Mouse (Mus musculus) MEL (cell line): ENCODE results near the gene Nek2. TPM values are rescaled to one million over a fixed set of nuclear protein-coding genes. Genes with fewer than 3 reads are reported as not detected.

Experiments
- DNase-seq: peaks from one replicate; pipeline ENCODE4 v3.0.0; 2011; ENCODE audit warnings: low read depth, low spot score
- H3K27ac ChIP-seq: 2 replicates; pipeline ENCODE4 v1.5.1; 2012; ENCODE audit warnings: low read depth, mild to moderate bottlenecking, control low read depth, low read length, moderate library complexity; ENCODE audit not compliant: control insufficient read depth
- H3K27me3 ChIP-seq, 2 experiments: fragments of 150-350 bp in 1 of 2; sonication (generic) in 1 of 2; 2 replicates each; pipeline ENCODE4 v1.6.1; 2012; ENCODE audit warnings: low read length in 2 of 2, mild to moderate bottlenecking in 2 of 2, improper control_type of control experiment in 1 of 2, moderate library complexity in 1 of 2; ENCODE audit not compliant: insufficient read depth in 2 of 2, control insufficient read depth in 1 of 2
- H3K36me3 ChIP-seq, 2 experiments: 2 replicates each; pipeline ENCODE4 v1.6.1; 2012 to 2014; ENCODE audit warnings: low read length in 2 of 2, improper control_type of control experiment in 1 of 2, inconsistent platforms in 1 of 2, mild to moderate bottlenecking in 1 of 2; ENCODE audit not compliant: insufficient read depth in 2 of 2, control insufficient read depth in 1 of 2
- H3K4me1 ChIP-seq, 2 experiments: fragments of 150-350 bp in 1 of 2; sonication (generic) in 1 of 2; 2 replicates each; pipeline ENCODE4 v1.6.1; 2012; ENCODE audit warnings: low read length in 2 of 2, improper control_type of control experiment in 1 of 2, mild to moderate bottlenecking in 1 of 2; ENCODE audit not compliant: insufficient read depth in 2 of 2, control insufficient read depth in 1 of 2
- H3K4me3 ChIP-seq, 2 experiments: fragments of 150-350 bp in 1 of 2; sonication (generic) in 1 of 2; 2 replicates each; pipeline ENCODE4 v1.5.1; 2012; ENCODE audit warnings: low read depth in 2 of 2, low read length in 2 of 2, mild to moderate bottlenecking in 2 of 2, moderate library complexity in 2 of 2, control low read depth in 1 of 2, improper control_type of control experiment in 1 of 2; ENCODE audit not compliant: control insufficient read depth in 1 of 2, insufficient read depth in 1 of 2
- H3K79me2 ChIP-seq: 2 replicates; pipeline ENCODE4 v1.6.1; 2012; ENCODE audit warnings: mild to moderate bottlenecking, low read length, moderate library complexity; ENCODE audit not compliant: control insufficient read depth, poor library complexity, insufficient read depth
- H3K9ac ChIP-seq: 2 replicates; pipeline ENCODE4 v1.6.1; 2012; ENCODE audit warnings: low read depth, mild to moderate bottlenecking, control low read depth, low read length, moderate library complexity; ENCODE audit not compliant: control insufficient read depth, poor library complexity, severe bottlenecking
- H3K9me3 ChIP-seq: fragments of 150-350 bp; sonication (generic); replicated peaks from 2 replicates; pipeline ENCODE4 v1.6.1; 2012; ENCODE audit warnings: mild to moderate bottlenecking, low read length, improper control_type of control experiment, moderate library complexity; ENCODE audit not compliant: insufficient read depth
- BHLHE40 ChIP-seq: IDR thresholded peaks from 2 replicates; pipeline ENCODE4 v1.6.1; 2012; ENCODE audit warnings: low read depth, mild to moderate bottlenecking, inconsistent platforms, low read length, improper control_type of control experiment, borderline replicate concordance
- CHD1 ChIP-seq: IDR thresholded peaks from 2 replicates; pipeline ENCODE4 v1.6.1; 2012; ENCODE audit warnings: low read depth, mild to moderate bottlenecking, inconsistent platforms, low read length, improper control_type of control experiment
- CHD2 ChIP-seq: IDR thresholded peaks from 2 replicates; pipeline ENCODE4 v1.6.1; 2011; ENCODE audit warnings: low read length, improper control_type of control experiment
- E2F4 ChIP-seq: IDR thresholded peaks from 2 replicates; pipeline ENCODE4 v1.6.1; 2011; ENCODE audit warnings: low read depth, low read length, improper control_type of control experiment, borderline replicate concordance
- EP300 ChIP-seq, 2 experiments: IDR thresholded peaks; 2 replicates each; pipeline ENCODE4 v1.6.1; 2011; ENCODE audit warnings: improper control_type of control experiment in 2 of 2, low read length in 2 of 2, low read depth in 1 of 2, mild to moderate bottlenecking in 1 of 2
- ETS1 ChIP-seq: IDR thresholded peaks from 2 replicates; pipeline ENCODE4 v1.6.1; 2012; ENCODE audit warnings: low read depth, mild to moderate bottlenecking, inconsistent platforms, low read length, improper control_type of control experiment, moderate library complexity
- GABPA ChIP-seq: IDR thresholded peaks from 2 replicates; pipeline ENCODE4 v1.6.1; 2012; ENCODE audit warnings: low read depth, mild to moderate bottlenecking, inconsistent platforms, low read length, improper control_type of control experiment, moderate library complexity
- HCFC1 ChIP-seq: IDR thresholded peaks from 2 replicates; pipeline ENCODE4 v1.6.1; 2012; ENCODE audit warnings: low read depth, mild to moderate bottlenecking, inconsistent platforms, low read length, improper control_type of control experiment, moderate library complexity
- JUND ChIP-seq: IDR thresholded peaks from 2 replicates; pipeline ENCODE4 v1.6.1; 2011; ENCODE audit warnings: low read depth, mild to moderate bottlenecking, improper control_type of control experiment, low read length
- MAFK ChIP-seq: IDR thresholded peaks from 2 replicates; pipeline ENCODE4 v1.6.1; 2011; ENCODE audit warnings: low read depth, mild to moderate bottlenecking, low read length, improper control_type of control experiment, borderline replicate concordance
- MAX ChIP-seq: IDR thresholded peaks from 2 replicates; pipeline ENCODE4 v1.6.1; 2011; ENCODE audit warnings: low read length, improper control_type of control experiment
- MEF2A ChIP-seq: IDR thresholded peaks from 2 replicates; pipeline ENCODE4 v1.6.1; 2014; ENCODE audit warnings: low read depth, mild to moderate bottlenecking, inconsistent platforms, low read length, improper control_type of control experiment; ENCODE audit not compliant: poor library complexity, insufficient replicate concordance, severe bottlenecking; ENCODE audit errors: extremely low read depth
- MXI1 ChIP-seq: IDR thresholded peaks from 2 replicates; pipeline ENCODE4 v1.6.1; 2011; ENCODE audit warnings: mild to moderate bottlenecking, low read depth, low read length, improper control_type of control experiment
- MYB ChIP-seq: IDR thresholded peaks from 2 replicates; pipeline ENCODE4 v1.6.1; 2011; ENCODE audit warnings: mild to moderate bottlenecking, low read depth, low read length, improper control_type of control experiment
- NELFE ChIP-seq: IDR thresholded peaks from 2 replicates; pipeline ENCODE4 v1.6.1; 2011; ENCODE audit warnings: low read depth, low read length, improper control_type of control experiment
- NRF1 ChIP-seq: IDR thresholded peaks from 2 replicates; pipeline ENCODE4 v1.6.1; 2014; ENCODE audit warnings: low read depth, mild to moderate bottlenecking, inconsistent platforms, low read length, improper control_type of control experiment, moderate library complexity; ENCODE audit not compliant: poor library complexity, insufficient read depth, severe bottlenecking
- POLR2AphosphoS2 ChIP-seq: IDR thresholded peaks from 2 replicates; pipeline ENCODE4 v1.6.1; 2011; ENCODE audit warnings: low read length, improper control_type of control experiment
- RAD21 ChIP-seq: IDR thresholded peaks from 2 replicates; pipeline ENCODE4 v1.6.1; 2011; ENCODE audit warnings: mild to moderate bottlenecking, low read depth, low read length, improper control_type of control experiment
- RCOR1 ChIP-seq: IDR thresholded peaks from 2 replicates; pipeline ENCODE4 v1.6.1; 2012; ENCODE audit warnings: low read depth, mild to moderate bottlenecking, inconsistent platforms, low read length, improper control_type of control experiment
- TAL1 ChIP-seq: IDR thresholded peaks from 2 replicates; pipeline ENCODE4 v1.6.1; 2012; ENCODE audit warnings: mild to moderate bottlenecking, inconsistent platforms, low read length, moderate library complexity, mixed read lengths
- TBP ChIP-seq: IDR thresholded peaks from 2 replicates; pipeline ENCODE4 v1.8.0; 2011; ENCODE audit warnings: low read depth, low read length, improper control_type of control experiment
- TCF12 ChIP-seq: IDR thresholded peaks from 2 replicates; pipeline ENCODE4 v1.6.1; 2014; ENCODE audit warnings: low read depth, mild to moderate bottlenecking, inconsistent platforms, low read length, improper control_type of control experiment, moderate library complexity
- UBTF ChIP-seq: IDR thresholded peaks from 2 replicates; pipeline ENCODE4 v1.6.1; 2012; ENCODE audit warnings: low read depth, mild to moderate bottlenecking, inconsistent platforms, low read length, improper control_type of control experiment, moderate library complexity, borderline replicate concordance; ENCODE audit not compliant: insufficient read depth
- USF1 ChIP-seq: IDR thresholded peaks from 2 replicates; pipeline ENCODE4 v1.6.1; 2014; ENCODE audit warnings: low read depth, mild to moderate bottlenecking, inconsistent platforms, low read length, improper control_type of control experiment, moderate library complexity
- ZC3H11A ChIP-seq: IDR thresholded peaks from 2 replicates; pipeline ENCODE4 v1.6.1; 2012; ENCODE audit warnings: low read depth, mild to moderate bottlenecking, inconsistent platforms, low read length, improper control_type of control experiment
- ZMIZ1 ChIP-seq: IDR thresholded peaks from 2 replicates; pipeline ENCODE4 v1.6.1; 2012; ENCODE audit warnings: low read depth, mild to moderate bottlenecking, inconsistent platforms, low read length, improper control_type of control experiment, moderate library complexity
- polyA plus RNA-seq, 2 experiments: library from polyadenylated mRNA; stranded (reverse) in 1 of 2; unstranded in 1 of 2; fragments of >175 nt in 1 of 2; fragments of >200 nt in 1 of 2; gene quantifications; 2 replicates each; pipeline versions ENCODE4 v1.2.1 to v1.2.4; 2012; ENCODE audit warnings: low replicate concordance in 2 of 2, low read depth in 1 of 2; ENCODE audit not compliant: insufficient read length in 2 of 2, insufficient read depth in 1 of 2, missing spikeins in 1 of 2
- total RNA-seq: library from RNA; depleted of rRNA; stranded (reverse); fragments of 300-350 nt; gene quantifications from 2 replicates; pipeline ENCODE4 v1.2.3, GENCODE M21; 2012

Gene Nek2
- total and polyA plus RNA-seq, 3 experiments, result 34.9 to 56.5 TPM; not detected in 1

DNA sequence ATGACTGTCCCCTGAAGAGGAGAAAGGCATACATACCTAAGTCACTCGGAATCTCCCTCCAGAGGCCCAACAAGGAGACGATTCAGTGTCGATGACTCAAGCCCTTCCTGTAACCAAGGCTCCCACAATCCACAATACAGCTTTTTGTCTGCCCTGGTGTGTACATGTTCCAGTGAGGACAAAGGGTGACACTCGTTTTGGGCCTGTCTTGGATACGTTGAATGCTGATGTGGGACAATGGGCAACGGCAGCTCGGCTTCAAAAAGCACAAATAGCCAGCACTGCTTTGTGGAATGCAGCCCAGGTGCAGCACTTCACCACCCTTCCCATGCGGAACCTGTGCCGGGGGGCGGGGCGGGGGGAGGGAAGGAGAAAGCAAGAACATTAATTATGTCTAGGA is 36.1 kb upstream of the Nek2 start:
- no peak overlapping the region for H3K9ac ChIP-seq
- no peak for TF ChIP-seq MAX
- TF ChIP-seq TBP, result no peak
- TF ChIP-seq CHD1, result no peak
- no peak for TF ChIP-seq HCFC1
- TF ChIP-seq NELFE, result no peak
- H3K4me1 ChIP-seq, result no peaks in the 10 kb centered on the region
- H3K27me3 ChIP-seq, result peaks cover 15 to 16% of the 10 kb centered on the region in 2 experiments
- no peaks in the 10 kb centered on the region for H3K36me3 ChIP-seq
- no peak overlapping the region for H3K27ac ChIP-seq
- H3K79me2 ChIP-seq, result no peaks in the 10 kb centered on the region
- DNase-seq, result no peak
- no peaks in the 10 kb centered on the region for H3K9me3 ChIP-seq
- no peak overlapping the region for H3K4me3 ChIP-seq

DNA sequence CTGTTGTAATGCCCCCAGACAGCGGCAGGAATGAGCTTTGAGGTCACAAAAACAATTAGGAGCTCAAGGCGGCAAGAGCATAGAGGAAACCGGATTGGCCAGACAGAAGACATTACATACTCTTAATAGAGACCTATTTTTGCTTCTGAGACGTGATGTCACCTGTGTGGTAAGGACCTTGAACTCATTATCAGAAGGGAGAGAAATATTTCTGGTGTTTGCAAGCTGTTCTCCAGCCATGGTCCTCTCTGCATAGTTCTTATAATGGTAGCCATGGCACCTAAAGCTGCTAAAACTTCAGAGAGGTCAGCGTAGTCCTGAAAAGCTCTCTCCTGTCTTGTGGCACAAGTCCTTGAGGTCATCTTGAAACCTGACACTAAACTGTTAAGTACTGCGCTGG is 35.0 kb upstream of the Nek2 start:
- Histone ChIP-seq H3K79me2 (no peaks in the 10 kb centered on the region), H3K9me3 (no peaks in the 10 kb centered on the region), H3K27ac (no peak overlapping the region), H3K9ac (no peak overlapping the region), H3K4me1 (no peaks in the 10 kb centered on the region), H3K4me3 (no peak overlapping the region), H3K36me3 (no peaks in the 10 kb centered on the region), H3K27me3 (peaks cover 7 to 14% of the 10 kb centered on the region in 2 experiments)
- TF ChIP-seq ZMIZ1 (no peak), HCFC1 (no peak), ETS1 (no peak), MYB (no peak), TCF12 (no peak), CHD2 (no peak), ZC3H11A (no peak), EP300 (IDR thresholded peaks at IDR 0.05; ENCODE audit: low read depth in 1 of 2, low read length in 2 of 2) (no peak), TAL1 (no peak), UBTF (no peak), GABPA (no peak), RAD21 (no peak)
- no peak for DNase-seq

DNA sequence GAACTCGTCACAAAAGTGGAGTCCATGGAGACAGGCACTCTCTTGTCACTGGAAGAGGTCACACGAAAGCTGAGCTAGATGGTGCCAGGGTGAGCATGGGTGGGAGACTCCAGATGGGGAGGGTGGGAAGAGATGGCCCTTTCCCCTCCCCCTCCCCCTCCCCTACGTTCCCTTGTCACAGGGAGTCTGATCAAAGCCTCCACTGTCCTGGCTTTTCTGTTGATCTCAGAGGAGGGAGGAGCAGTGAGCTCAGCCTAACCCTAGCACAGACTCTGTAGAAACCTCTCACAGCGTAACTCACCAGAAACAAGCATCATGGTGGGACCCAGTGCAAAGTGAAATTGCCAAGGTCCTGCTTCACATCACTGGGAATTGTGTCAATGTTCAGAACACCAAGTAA is 33.9 kb upstream of the Nek2 start:
- no peak overlapping the region for H3K9ac ChIP-seq
- H3K27me3 ChIP-seq, result peaks cover 5 to 14% of the 10 kb centered on the region in 2 experiments
- H3K4me1 ChIP-seq, result no peaks in the 10 kb centered on the region
- H3K4me3 ChIP-seq, result no peak overlapping the region
- DNase-seq, result no peak
- no peak overlapping the region for H3K27ac ChIP-seq
- no peaks in the 10 kb centered on the region for H3K36me3 ChIP-seq
- no peaks in the 10 kb centered on the region for H3K9me3 ChIP-seq
- H3K79me2 ChIP-seq, result no peaks in the 10 kb centered on the region
- TF ChIP-seq RCOR1, result no peak
- no peak for TF ChIP-seq HCFC1
- no peak for TF ChIP-seq USF1
- TF ChIP-seq MAFK, result no peak
- no peak for TF ChIP-seq RAD21
- no peak for TF ChIP-seq NRF1
- TF ChIP-seq ZMIZ1, result no peak
- TF ChIP-seq NELFE, result no peak
- no peak for TF ChIP-seq MXI1
- TF ChIP-seq BHLHE40, result no peak
- no peak for TF ChIP-seq MEF2A
- no peak for TF ChIP-seq MYB
- no peak for TF ChIP-seq CHD1
- TF ChIP-seq TCF12, result no peak
- TF ChIP-seq E2F4, result no peak
- TF ChIP-seq CHD2, result no peak
- TF ChIP-seq JUND, result no peak
- no peak for TF ChIP-seq POLR2AphosphoS2
